Mouse (Mus musculus) adrenal gland, postnatal 14 days (tissue): ENCODE data around the gene Atp6v1g2. TPM values are rescaled to one million over a fixed set of nuclear protein-coding genes. Genes with fewer than 3 reads are reported as not detected.

Experiments
- DNase-seq: peaks from one replicate; pipeline ENCODE4 v3.0.0; 2021; ENCODE audit warnings: mixed read lengths
- total RNA-seq: library from RNA; stranded (reverse); gene quantifications from 2 replicates; pipeline ENCODE4 v1.2.3, GENCODE M21; 2021

Gene Atp6v1g2
- total RNA-seq, 1 experiment from 2014 or later: 7.0 TPM

- peak; percentile 83 for DNase-seq
These were observed 21.0 kb downstream of the Atp6v1g2 start for GRCm38 (mm10) chr17:35254241-35255098.

- DNase-seq: no peak
These were observed 21.8 kb downstream of the Atp6v1g2 start for GRCm38 (mm10) chr17:35255301-35255700.

- DNase-seq: no peak
These were observed 22.2 kb downstream of the Atp6v1g2 start for GRCm38 (mm10) chr17:35255704-35256103.

DNA sequence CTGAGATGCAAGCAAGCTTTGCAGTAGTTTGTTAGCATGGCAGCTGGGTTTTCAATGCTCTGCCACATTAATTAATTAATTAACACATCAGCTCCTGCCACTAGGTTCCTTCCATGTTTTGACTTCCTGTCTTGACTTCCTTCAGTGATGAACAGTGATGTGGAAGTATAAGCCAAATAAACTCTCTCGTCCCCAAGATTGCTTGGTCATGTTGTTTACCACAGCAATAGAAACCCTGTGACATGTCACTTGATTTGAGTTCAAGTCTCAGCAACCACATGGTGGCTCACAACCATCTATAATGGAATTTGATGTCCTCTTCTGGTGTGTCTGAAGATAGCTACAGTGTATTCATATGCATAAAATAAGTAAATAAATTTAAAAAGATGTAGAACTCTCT is 23.9 kb downstream of the Atp6v1g2 start:
- no peak for DNase-seq

DNA sequence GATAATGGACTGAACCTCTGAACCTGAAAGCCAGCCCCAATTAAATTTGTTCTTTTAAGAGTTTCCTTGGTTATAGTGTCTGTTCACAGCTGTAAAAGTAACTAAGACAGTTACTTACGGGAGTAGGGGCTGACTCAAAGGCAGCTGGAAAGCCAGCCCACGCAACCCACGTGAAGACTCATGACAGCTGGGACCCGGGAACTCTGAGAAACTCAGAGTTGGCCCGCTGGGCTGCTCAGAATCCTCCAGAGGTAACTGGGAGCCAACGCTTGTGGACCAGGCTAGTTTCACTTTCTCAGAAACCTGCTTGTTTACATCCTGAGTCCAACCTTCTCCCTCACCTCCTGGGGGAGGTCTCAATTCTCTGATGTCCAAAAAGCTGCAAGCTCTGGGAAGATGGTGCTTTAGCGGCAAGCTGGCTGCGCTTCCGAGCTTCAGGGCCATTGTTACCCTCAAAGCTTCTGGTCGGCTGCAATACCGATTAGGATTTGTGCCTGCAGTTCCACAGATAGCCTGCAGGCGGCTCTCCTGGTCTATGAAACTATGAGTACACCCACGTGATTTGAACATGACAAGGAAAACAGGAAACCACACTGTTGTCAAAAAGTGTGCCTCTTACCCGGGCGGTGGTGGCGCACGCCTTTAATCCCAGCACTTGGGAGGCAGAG is 24.5 kb downstream of the Atp6v1g2 start:
- peak; percentile 95 for DNase-seq

GRCm38 (mm10) chr17:35258492-35259478 is 25.3 kb downstream of the Atp6v1g2 start:
- DNase-seq: peak; percentile 66

DNA sequence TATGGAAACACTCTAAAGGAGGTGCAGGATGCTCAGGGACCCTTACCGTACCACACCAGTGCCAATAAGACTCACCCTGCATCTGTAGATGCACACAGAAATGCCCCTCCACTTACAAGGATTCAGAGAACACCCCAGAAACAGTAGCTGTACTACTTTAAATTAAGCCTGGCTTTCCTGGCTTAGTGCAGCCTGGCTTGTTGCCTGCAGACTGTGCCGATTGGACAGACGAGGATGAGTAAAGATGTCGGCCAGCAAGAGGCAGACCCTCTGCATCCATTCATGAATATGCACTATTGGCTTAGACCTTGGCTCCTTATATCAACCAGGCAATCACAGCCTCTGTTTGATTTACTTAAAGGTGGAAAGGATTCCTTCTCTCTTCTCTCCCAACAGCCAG is 26.2 kb downstream of the Atp6v1g2 start:
- DNase-seq: no peak

DNA sequence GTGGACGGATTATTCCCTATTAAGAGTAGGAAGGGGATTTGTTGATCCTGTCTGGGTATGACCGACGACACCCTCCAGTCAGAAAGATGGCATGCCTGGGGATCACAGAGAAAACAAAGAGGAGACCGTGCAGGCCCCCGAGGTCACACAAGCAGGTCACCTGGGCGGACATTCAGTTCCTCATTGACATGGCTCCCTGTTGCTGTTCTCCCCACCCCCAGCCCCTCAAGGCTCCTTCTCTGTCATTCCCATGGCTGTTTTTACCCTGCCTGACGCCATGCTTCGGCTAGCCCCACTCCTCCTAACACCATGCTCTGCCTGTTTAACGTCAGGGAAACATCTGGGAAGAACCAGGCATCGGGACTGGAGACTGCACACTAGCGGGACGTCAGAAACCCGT is 28.2 kb downstream of the Atp6v1g2 start:
- DNase-seq: no peak

- peak; percentile 100 for DNase-seq
These were observed 29.4 kb downstream of the Atp6v1g2 start, which contains the start of gene H2-D1 for GRCm38 (mm10) chr17:35262664-35263522. TSS of gene H2-D1 (plus strand) at chr17:35262730.

- DNase-seq: peak; percentile 59
These were observed 30.0 kb downstream of the Atp6v1g2 start for GRCm38 (mm10) chr17:35263523-35263883.

GRCm38 (mm10) chr17:35267399-35268086 is 34.1 kb downstream of the Atp6v1g2 start:
- DNase-seq: no peak

GRCm38 (mm10) chr17:35269653-35270347 is 36.3 kb downstream of the Atp6v1g2 start:
- DNase-seq: peak; percentile 84

DNA sequence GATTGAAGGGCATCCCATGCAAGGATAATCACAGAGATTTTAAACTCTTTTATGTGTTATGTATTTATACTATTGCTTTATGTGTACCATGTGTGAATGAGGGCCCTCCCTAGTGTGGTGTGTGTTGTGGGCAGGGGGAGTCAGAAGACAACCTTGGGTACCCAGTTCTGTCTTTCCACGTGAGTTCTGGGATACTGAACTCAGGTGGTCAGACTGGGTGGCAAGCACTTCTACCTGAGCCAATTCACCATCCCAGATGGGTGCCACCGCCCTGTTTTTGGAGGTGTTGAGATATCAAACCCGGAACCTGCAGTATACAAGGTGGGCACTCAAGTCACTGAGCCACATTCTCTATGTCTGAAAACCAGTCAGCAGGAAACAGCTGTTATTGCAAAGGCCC is 38.8 kb downstream of the Atp6v1g2 start:
- DNase-seq: no peak

- DNase-seq: peak; percentile 94
These were observed 41.3 kb downstream of the Atp6v1g2 start for GRCm38 (mm10) chr17:35274770-35275169.

- no peak for DNase-seq
These were observed 42.9 kb downstream of the Atp6v1g2 start for GRCm38 (mm10) chr17:35276304-35276864.

DNA sequence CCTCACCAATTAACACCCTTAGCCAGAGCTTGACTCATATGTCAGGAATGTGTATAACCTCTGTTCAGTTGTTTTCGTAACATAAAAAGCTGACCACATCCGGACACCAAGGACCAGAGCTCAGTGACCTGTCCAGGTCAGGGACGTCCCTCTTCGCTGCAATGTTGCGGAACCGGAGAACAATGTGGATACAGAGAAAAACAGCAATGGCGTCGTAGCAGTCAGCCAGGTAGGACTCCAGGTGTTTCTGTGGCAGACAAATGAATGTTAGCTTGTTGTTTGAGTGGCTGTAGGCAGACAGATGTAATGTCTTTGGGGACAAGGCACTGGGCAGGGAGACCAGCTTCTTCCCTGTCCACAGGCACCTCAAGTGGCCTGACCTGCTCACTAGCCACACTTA is 44.6 kb downstream of the Atp6v1g2 start:
- DNase-seq: no peak

- DNase-seq: no peak
These were observed 45.7 kb downstream of the Atp6v1g2 start for GRCm38 (mm10) chr17:35278957-35279688.

DNA sequence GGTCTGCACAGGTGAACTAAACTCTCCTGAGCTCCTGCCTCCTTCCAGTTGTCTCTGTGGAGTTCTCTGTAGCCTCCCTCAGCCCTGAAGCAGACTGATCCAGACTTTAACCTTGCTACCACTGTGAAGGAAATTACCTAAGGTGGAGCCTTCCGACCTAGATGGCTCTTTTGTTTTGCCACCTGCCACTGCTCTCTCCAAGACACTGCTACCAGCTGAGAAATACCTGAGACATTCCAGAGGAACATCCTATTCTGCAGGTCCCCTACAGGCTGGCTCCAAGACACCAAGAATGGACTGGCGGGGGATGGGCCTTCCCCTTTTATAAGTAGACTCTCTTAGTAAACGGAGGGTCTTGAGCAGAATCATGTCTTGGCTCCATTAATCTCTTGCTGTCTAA is 46.8 kb downstream of the Atp6v1g2 start:
- DNase-seq: no peak

DNA sequence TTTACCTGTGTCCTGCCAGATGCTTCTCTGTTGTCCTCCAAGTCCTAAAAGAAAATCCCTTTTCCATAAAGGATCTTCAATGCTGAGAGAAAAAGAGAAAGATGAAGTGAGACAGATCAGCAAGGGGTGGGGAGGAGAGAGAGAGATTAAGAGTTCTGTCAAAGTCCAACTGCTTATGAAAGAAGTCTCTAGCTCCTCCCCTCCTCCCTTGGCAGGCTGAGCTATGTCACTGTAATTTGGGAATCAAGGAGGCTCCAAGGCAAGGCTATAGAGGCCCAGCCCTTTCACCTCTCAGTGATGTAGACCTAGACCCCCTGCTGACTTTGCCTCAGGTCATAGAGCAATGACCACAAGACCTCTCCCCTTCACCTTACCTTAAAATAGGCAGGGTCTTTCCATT is 52.0 kb downstream of the Atp6v1g2 start:
- no peak for DNase-seq
